Mouse (Mus musculus) MEL (cell line): Measurements from ENCODE around the gene Slc9a2.

ENCODE experiments used
- TAL1 ChIP-seq: IDR thresholded peaks from 2 replicates; pipeline ENCODE4 v1.6.1; 2012; ENCODE audit warnings: mild to moderate bottlenecking, inconsistent platforms, low read length, moderate library complexity, mixed read lengths
- ZMIZ1 ChIP-seq: IDR thresholded peaks from 2 replicates; pipeline ENCODE4 v1.6.1; 2012; ENCODE audit warnings: low read depth, mild to moderate bottlenecking, inconsistent platforms, low read length, improper control_type of control experiment, moderate library complexity

GRCm38 (mm10) chr1:40727404-40727803 is 47.0 kb downstream of the Slc9a2 start:
- no peak for TF ChIP-seq TAL1
- no peak for TF ChIP-seq ZMIZ1
